Mouse (Mus musculus): ENCODE measurements at regions not wholly inside any gene's neighbourhood (a gene's known extent, or its start where the extent isn't known, plus 50 kb on each side); places are given as distances from the start of the nearest gene placed in this dataset.

GRCm38 (mm10) chr13:78428469-78428868 is 228.9 kb upstream of the Nr2f1 start:
- no peak for TF ChIP-seq CHD2 (IDR thresholded peaks at IDR 0.05; ENCODE audit: low read depth, low read length)
- no peak for TF ChIP-seq MAFK (IDR thresholded peaks at IDR 0.05; ENCODE audit: insufficient read depth, low read depth, low read length)
- no peak for TF ChIP-seq ZNF384 (IDR thresholded peaks at IDR 0.05; ENCODE audit: low read depth, low read length)
